Mouse (Mus musculus) kidney, adult 2 months (tissue): ENCODE measurements around the gene Hist1h3g.

Experiments
- CTCF ChIP-seq: fragments of 200-500 bp; conservative IDR thresholded peaks from 2 replicates; pipeline ENCODE4 v1.5.1; 2011; ENCODE audit warnings: low read depth, mild to moderate bottlenecking, control low read depth, low read length, moderate library complexity, mixed read lengths; ENCODE audit not compliant: insufficient read depth, insufficient read length
- POLR2A ChIP-seq: fragments of 200-500 bp; IDR thresholded peaks from one replicate; pipeline ENCODE4 v1.6.1; 2011; ENCODE audit warnings: low read depth, low read length, control low read depth

DNA sequence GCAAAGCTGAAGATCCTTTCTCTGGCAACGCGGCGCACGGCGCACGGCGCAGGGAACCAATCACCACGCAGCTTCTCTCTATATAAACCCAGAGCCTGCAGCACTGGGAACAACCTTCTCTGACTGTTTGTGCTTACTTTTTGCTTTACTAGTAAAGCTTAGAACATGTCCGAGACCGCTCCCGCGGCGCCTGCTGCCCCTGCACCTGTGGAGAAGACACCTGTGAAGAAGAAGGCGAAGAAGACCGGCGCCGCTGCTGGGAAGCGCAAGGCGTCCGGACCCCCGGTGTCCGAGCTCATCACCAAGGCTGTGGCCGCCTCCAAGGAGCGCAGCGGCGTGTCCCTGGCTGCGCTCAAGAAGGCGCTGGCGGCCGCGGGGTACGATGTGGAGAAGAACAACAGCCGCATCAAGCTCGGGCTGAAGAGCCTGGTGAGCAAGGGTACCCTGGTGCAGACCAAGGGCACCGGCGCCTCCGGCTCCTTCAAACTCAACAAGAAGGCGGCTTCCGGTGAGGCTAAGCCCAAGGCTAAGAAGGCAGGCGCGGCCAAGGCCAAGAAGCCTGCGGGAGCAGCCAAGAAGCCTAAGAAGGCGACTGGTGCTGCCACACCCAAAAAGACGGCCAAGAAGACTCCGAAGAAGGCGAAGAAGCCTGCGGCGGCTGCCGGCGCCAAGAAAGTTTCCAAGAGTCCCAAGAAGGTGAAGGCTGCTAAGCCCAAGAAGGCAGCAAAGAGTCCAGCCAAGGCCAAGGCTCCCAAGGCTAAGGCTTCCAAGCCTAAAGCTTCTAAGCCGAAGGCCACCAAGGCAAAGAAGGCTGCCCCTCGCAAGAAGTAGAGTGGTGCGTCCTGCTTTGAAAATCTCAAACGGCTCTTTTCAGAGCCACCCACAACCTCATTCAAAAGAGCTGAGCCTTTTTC lies 20.0 kb downstream of the Hist1h3g start:
- TF ChIP-seq POLR2A (peak; percentile 15), CTCF (no peak)
